Mouse (Mus musculus) A20 (cell line): ENCODE data around the gene Ugt1a2.

Experiments used
- DNase-seq: peaks from one replicate; pipeline ENCODE4 v3.0.0-alpha.2; 2011; ENCODE audit warnings: low read depth, low spot score

The Ugt1a2 gene

DNA sequence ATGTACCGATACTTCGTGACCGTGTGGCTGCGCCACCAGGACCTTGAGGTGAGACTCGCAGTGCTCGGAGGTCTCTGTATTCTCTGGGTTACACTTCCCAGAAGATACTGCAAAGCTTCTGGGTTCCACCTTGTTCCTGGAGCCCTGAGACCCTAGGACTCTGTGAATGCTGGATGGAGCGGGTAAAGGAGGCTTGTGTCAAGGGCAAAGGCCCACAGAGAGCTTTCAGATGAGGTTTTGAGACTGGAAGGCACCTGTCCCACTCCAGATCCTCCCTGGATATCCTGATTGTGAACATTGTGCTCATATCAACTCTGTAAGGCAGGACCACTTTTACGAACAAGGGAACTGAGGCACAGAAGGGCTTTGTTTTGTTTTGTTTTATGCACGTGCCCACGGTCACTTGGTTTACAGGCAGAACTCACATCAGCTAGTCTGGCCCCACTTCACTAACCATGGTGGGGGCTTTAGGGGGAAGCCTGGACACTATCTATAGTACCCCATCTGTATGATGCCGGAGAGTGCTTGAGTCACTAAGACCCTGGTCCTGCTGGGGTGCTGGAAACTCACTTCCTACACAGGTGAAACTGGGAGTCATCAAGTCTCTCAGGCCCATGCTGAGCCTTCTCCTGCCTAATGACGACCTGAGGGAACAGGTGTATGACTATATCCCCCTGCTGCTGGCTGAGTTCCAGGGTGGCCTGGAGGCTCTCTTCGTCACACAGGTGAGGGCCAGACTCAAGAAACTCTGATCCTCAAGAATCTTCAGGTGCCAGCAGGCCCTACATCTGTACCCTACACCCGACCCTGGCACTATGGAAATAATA lies 33.2 kb downstream of the Ugt1a2 start:
- DNase-seq: no peak

DNA sequence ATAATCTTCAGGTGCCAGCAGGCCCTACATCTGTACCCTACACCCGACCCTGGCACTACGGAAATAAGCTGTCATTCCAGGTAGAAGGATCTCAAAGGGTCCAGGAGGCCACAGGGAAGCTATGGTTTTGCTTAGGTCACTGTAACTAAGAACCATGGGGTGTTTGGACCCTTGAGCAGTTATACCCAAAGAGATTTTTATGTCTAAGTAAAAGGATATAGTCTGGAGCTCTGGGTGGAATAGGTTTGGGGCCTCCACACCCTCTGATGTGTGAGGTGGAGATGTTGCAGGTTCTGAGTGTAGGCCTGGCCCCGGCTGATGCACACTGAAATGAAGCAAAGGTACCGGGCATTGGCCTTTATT lies 33.8 kb downstream of the Ugt1a2 start:
- no peak for DNase-seq

DNA sequence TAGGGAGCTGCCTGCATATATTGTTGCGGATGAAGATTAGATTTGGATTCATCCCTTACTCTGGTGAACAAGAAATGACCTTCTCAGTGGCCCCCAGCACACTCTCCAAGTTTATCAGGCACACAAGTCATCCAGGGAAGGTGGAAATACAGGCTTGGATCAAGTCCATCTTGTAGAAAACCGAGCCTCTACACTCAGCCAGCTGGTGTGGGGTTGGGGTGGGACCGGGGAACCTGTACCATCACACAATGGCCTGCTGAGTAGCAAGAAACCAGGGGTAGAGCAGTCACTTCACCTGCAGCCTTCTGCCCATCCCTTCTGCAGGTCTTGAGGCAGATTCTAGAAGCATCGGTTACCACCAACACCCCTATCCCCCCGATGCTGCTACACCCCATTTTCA lies 34.2 kb downstream of the Ugt1a2 start:
- DNase-seq: no peak

DNA sequence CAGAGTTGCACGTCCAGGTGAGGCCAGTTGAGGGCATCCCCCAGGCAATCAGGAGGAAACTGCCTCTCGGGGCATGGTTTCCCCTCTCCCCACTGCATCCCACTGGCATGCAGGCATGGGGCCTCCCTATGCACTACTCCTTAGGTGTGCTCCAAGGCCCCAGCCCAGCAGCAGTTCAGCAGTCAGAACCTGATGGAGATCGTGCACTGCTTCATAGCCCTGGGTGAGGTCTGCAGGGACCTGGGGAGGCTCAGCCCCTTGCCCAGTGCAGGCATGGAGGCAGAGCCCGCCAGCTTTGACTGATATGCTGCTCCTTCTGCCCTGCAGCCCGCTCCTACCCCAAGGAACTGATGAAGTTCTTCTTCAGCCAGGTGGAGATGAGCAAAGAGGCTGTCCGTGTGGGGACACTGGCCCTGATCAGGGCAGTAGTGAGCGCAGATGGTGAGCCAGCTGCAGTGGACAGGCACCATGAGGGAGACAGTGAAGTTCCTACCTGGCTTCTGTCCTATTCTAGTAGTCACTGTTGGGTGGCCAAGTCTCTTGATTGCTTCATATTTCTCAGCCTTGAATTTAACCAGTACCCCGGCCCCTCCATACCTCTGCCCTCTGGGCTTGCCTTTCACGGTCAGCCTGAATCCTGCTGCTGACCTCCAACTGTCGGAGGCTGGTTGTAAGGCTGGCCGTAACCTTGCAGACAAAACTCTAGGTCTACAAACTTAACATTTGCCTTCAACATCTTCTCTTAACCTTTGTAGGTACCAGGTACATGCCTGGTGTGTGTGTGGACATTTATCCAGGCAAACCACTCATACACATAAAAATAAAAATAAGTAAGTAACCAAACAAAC lies 34.9 kb downstream of the Ugt1a2 start:
- DNase-seq: no peak

DNA sequence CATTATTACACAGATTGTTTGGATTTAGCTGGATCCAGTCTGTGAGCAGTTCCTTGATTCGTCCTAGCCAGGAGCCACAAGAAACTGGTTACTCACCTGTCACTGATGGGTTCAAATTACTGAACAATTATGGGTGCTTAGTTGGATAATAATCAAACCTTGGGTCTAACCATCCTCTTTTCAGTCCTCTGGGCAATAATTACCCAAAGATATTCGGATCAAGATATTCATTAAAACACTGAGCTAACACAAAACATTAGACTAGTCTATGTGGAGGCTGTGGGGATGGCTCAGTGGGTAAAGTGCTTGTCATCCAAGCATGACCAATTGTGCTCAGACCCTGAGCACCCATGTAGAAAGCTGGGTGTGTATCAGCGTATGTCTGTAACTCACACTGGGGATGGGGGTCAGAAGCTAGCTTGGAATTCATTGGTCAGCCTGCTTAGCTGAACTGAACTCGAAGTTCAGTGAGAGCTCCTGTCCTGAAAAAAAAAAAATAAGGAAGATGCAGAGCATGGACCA lies 35.6 kb downstream of the Ugt1a2 start:
- no peak for DNase-seq

DNA sequence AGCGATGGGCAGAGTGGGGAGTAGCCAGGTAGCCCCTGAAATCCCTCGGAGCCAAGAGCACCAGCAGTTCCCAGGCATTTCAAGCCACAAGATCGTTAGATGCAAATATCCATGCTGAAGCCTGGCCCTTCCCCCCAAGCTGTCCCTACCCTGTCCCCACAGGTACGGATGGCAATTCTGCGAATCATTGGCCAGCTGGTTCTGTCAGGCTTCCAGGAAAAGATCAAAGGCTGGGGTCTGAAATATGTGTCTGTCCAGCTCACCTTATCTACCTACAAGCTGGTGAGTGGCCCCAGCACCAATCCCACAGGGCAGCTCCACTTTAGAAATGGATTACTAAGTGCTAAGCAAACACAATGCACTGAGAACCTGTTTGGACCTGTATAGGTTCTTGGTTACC lies 36.9 kb downstream of the Ugt1a2 start:
- no peak for DNase-seq

DNA sequence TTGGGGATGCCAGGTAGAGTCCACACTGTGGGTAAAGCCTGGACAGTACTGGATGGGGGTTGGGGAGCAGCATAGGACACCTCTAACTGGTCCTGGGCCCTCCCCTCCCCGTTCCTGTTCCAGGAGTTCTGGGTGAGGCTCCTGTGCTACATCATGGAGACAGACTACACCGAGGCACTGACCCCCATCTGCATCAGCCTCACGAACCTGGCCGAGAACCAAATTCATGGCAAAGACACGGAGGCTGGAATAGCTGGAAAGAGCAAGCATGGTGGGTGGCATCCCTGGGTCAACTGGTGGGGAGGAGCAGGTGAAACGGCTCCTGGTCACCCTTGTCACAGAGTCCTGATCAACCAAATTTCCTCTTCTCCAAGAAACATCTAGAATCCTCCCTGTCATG lies 38.4 kb downstream of the Ugt1a2 start:
- no peak for DNase-seq

DNA sequence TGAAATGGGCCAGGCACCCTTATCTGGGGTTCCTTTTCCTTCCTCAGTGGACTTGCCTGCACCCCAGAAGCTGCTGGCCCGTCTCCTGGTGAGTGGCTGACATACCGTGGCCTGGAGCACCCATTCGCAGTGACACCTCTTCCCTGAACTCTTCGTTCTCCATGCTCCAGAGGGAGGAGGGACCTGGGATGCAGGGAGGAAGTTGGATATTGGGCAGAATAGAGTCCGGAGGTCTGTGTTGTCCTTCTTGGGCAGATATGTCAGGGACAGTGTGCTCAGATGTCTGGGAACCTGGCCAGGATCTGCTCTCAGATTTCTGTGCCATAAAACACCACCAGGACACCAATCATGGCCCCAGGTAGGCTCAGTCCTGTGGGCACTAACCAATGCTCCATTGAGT lies 39.7 kb downstream of the Ugt1a2 start:
- DNase-seq: no peak

DNA sequence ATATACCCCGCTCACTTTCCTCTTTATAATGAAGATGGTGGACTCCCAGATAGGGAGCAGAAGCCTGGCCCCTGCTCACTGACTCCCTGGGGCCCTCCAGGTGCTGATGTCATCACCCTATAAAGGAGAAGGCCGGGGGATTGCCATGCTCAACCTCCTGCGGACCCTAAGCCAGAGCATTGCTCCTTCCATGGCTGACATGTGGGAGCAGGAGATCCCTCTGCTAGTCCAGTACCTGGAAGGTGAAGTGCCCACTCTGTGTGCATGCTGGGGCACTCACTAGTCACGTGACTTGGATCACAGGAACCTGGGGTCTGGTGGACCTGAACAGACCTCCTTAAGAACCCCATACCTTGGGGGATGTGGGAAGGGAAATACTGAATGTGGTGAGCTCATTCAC lies 40.2 kb downstream of the Ugt1a2 start:
- no peak for DNase-seq

DNA sequence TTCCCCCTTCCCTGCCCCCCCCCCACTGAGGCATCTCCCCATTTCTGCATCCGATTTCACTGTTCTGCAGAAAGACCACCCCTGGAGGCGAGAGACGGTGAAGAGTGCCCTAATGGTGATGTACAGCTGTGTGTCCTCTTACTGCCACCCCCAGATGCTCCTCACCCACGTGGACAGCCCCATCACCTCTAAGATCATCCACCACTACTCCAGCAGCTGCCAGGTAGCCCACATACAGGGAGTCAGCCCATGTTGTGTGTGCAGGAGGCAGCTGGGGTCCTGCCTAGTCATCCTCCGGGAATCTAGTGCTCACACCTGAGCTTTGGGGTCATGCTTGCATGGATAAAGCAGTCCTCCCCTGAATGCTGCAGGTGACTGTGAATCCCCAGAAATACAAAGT lies 43.5 kb downstream of the Ugt1a2 start:
- no peak for DNase-seq

DNA sequence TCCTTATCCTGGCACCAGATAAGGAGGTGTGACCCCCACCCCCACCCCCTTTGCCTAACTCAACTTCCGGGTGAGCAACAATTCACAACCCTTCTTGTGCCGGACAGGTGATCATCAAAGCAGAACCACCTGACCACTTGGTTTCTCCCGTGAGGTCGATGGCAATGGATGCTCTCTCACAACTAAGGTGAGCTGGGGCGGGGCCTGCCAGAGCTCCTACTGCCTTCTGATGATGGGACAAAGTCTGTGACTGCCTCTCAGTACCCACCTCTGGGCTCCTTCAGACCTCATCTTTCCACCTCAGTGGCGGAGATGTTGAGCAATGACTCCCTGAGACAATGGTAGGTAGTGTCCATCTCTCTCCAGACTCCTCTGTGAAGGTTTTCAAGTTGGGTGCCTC lies 45.5 kb downstream of the Ugt1a2 start:
- no peak for DNase-seq

DNA sequence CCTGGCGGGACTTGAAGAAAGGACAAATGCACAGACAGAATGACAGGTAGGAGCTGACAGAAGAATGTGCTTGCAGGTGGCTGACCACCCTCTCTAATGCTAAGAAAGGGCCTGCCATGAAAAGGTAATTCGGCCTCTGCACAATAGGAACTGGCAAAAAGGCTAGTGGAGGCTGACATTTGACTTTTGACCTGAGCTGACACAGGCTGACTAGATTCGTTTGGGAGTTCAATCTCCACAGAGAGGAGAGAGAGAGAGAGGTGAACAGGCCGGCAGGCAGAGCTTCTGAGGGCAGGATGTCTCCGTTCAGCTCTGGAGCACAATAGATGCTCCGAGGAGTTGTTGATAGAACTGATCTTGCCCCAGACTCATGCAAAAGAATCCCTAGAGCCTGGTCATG lies 46.0 kb downstream of the Ugt1a2 start:
- DNase-seq: no peak

DNA sequence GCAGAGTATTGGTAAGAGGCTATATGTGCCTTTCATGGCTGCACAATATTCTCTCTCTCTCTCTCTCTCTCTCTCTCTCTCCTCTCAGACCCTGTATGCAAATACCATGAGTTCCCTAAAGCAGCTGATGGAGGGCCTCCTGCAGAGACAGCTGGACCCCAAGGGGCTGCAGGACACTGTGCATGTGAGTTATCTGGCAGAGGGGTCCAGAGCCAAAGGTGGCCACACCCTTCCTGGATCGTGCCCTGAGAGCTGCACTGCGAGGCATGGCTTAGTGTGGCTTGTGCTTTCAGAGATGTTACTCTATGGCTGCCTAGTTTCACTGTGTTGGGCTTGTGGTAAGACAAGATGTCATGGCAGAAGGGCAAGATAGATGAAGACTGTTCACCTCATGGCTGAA lies 47.3 kb downstream of the Ugt1a2 start:
- DNase-seq: no peak

DNA sequence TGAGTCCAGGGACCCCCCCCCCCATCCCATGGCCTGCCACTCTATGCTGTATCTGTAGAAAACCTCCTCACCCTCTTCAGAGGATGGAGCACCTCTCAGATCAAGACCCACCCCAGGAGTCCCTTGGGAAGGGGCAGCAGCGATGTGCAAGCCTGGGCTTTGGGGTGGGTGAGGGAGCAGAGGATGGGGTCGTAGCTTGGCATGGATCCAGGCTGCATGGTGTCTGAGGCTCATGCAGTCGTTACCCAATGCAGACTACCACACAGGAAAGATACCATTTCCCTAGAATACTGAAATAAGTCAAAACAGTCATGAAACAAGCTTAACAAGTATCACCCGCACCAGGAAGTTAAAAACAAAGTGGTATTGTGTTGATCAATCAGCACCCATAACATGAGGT lies 48.3 kb downstream of the Ugt1a2 start:
- no peak for DNase-seq

DNA sequence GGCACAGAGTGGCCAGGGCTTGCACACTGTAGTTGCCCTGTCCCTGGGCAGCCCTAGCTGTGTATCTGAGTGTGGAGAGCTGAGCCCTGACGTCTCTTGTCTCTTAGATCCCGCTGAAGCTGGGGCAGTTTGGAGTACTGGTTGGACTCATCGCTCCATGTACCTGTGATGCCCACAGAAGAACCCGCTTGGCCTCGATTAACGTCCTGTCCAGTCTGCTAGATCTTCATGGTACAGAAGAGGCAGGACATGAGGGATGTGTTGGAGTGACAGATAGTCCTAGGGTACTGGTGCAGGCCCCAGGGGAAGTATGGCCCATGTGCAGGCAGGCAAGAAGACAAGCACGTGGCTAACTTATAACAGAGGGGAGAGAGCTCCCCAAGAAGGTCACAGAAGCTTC lies 49.2 kb downstream of the Ugt1a2 start:
- no peak for DNase-seq

DNA sequence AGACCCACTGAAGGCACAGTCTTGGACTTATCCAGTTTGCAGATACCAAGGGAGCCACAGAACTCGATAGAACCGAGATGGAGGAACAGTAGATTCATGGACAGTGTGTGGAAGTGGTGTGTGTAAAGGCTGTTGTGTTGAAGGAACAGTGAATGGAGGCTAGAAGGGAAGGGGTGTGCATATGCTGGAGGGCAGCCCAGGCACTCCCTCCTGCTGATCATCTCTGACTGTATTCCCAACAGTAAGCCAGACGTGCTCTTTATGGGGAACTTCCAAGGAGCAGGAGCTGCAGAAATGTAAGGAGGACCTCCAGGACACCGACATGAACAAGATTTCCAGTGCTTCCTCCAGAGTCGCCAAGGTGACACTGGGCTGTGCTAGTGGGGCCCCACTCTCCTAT lies 49.6 kb downstream of the Ugt1a2 start:
- no peak for DNase-seq

DNA sequence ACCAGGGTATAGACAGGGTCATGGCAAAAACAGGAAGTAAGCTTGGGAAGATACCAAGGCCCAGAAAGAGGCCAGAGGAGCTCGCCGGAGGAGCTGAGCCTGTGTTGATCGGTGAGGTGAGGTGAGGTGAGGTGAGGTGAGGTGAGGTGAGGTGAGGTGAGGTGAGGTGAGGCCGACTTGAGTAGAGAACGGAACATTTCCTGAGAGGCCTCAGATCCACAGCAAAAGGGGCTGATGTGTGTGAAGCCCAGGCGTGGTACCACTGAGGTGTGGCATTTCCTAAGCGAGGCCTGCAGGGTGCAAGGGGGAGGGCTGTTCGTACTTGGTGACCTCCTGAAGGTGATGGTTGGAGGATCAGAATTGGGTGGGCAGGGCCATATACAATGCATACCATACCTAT lies 52.7 kb downstream of the Ugt1a2 start:
- DNase-seq: peak; percentile 86

DNA sequence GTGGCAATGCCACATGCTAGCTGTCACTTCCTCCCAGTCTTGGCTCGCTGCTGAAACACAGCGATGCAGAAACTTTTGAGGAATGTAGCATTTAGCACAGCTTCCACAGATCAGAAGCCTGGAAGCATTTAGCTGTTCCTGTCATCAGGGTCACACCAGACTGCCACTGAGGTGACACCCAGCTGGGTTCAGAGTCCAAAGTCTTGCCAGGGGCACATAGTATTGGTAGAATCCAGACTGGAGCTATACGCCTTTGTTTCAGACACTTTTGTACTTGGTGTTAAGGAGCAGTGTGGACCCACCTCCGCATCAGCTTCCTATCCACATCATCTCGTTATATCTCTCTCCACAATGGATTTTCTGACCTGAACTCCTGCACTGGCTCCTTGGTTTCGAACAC lies 53.1 kb downstream of the Ugt1a2 start:
- DNase-seq: no peak

DNA sequence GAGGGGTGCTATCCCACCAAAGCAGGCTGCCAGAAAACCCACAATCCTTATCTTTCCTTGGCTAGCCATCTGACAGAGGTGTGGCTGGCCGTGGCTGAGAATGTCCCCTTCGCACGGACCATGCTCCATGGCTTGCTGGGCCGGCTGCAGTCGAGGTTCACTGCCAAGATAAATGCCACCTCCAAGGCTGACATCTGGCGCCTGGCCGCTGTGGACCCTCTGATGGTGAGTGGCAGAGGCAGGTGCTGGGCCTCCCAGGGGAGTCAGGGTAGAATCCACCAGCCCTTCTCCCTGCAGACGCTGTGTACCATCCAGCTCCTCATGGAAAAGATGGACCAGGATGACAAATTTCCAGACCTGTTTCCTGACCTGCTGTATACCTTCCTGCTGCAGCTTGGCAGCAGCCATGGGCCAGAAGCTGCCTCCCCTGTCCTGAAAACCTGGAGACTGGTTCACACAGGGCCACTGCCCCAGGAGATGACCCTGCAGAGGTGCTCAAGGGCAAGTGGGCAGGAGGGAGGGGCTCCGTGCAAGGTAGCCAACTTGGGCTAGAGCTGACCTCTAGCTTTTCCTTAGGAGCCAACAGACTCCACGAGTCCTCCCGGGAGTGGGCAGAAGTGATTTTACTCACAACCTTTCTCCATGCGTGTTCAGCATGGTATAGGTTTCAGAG lies 54.5 kb downstream of the Ugt1a2 start:
- DNase-seq: no peak

DNA sequence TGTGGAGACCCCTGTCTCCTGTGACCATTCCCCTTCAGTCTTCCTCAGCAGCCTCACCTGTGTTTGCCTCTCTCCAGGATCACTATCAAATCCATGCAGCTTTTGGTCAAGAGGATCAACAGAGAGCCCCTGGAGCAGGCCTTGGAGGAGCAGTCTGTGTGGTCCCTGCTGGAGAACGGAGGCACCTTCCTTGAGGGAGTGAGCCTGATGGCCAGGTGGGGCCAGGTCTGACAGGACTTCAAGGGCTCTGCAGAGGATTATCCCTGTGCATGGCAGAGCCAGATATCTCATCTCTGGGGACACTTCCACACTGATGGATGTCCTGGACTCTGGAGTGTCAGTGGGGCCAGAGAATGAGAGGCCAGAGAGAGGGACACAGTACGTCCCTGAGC lies 55.1 kb downstream of the Ugt1a2 start:
- DNase-seq: no peak

DNA sequence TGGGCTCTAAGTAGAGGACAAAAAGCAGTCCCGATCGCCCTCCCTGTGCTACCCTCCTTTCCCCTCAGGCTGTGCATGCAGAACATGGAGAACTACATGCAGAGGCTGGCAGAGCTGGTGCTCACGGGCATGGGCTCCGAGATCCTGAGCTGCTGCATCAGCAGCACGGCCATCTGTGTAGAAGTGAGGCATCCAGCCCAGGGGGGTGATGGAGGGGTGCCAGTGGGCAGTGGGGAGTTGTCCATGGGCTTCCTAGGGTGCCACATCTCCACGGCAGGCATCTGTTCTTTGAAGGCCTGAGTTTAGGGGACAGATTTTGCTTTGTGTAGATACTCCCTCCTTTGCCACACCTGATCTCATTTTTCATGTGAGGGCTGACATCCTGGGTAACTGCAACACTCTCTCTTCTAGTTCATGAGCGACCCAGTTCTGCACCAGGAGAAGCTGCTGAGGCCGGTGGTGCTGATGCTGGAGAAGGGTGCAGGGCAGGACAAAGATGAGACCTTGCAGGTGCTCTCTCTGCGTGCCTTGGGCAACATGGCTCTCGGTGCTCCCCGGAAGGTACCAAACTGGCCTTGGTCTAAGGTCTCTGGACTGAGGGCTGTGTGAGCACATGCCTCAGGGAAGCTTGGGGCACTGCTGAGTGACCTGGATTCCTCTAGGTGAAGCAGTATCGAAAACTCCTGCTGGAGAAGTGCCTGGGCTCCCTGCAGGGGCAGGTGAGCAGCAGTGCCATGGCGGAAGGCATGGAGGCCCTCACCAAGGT lies 55.8 kb downstream of the Ugt1a2 start:
- no peak for DNase-seq
